Mouse (Mus musculus): ENCODE measurements around the gene Nr0b2. TPM values are rescaled to one million over a fixed set of nuclear protein-coding genes. Genes with fewer than 3 reads are reported as not detected.

Nr0b2 gene
- polyA plus RNA-seq, 1 experiment from 2014 or later = 0.89 TPM

DNA sequence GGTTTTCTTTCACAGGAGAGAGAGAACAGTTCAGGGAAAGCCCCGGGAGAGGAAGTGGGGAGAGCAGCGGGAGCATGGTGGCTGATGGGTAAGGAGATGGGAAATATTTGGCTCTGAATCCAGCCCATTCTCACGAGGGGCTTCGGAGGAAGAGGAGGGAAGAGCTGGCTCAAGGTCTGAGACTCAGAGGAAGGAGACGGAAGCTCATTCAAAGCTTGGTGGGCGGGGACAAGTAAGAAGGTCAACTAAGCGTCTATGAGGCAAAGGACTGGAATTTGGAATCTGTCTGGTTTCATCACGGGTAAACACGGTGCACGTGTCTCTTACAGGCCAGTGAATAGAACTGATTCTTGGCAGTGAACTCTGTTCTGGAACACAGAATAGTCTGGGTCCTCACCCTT, 16.9 kb downstream of the Nr0b2 start:
- Histone ChIP-seq H3K9me3 (ENCODE audit: control insufficient read depth, low read length) (no peaks in the 10 kb centered on the region), H3K4me2 (no peak overlapping the region; the same call in 1 of the 2 replicates), H3K36me3 (ENCODE audit: control insufficient read depth, insufficient read depth, low read length) (no peaks in the 10 kb centered on the region), H3K9ac (ENCODE audit: low read depth, low read length) (no peak overlapping the region), H3K27me3 (replicated peaks; ENCODE audit: control insufficient read depth, insufficient read depth, low read length) (no peaks in the 10 kb centered on the region), H3K27ac (ENCODE audit: low read depth, low read length) (no peak overlapping the region; the same call in 1 of the 2 replicates), H3K4me3 (ENCODE audit: low read depth, low read length) (no peak overlapping the region), H3K4me1 (replicated peaks; ENCODE audit: control insufficient read depth, insufficient read depth, low read length) (no peaks in the 10 kb centered on the region)
- 46% methylated on average over 10 of the region's 10 CpGs for WGBS
- DNase-seq (ENCODE audit: low spot score) (no peak), ATAC-seq (replicated peaks; ENCODE audit: low FRiP score) (no peak)

DNA sequence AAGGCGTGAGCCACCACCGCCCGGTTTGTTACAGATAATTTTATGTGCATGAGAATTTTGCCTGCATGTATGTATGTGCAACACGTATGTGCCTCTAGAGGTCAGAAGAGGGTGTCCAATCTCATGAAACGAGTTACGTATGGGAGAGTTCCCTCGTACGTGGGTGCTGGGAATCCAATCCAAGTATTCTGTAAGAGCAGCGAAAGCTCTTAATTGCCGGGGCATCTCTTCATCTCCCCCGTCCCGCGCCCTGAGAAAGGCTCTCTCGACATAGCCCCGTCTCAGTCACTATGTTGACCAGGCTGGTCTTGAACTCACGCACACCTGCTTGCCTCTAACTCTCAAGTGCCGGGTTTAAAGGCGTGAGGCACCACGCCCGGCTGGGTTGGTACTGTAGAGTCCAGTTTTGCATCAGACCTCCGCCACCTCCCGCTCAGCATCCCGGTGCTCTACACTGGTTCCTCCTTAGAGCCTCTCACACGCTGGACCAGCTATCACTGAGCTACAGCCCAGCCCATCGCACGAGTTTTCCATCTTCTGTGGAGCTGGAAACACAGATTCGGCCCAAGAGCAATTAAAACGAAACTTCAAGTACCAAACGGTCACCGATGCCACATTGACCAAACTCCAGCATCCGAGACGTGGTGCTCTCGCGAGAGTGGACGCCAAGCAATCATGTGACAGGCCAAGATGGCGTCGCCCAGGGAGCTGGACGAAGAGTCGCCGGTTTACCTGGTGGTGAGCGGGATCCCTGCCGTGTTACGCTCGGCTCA, 21.1 kb downstream of the Nr0b2 start, which contains the start of gene Gpatch3:
TSS of gene Gpatch3 (plus strand) at position 676 of the 773 bp plus-strand sequence.
- peak; percentile 87 for DNase-seq (ENCODE audit: low spot score)
- 5% methylated on average over 44 of the region's 44 CpGs for WGBS
- peak within 1 kb of the TSS; percentile 85 for H3K4me3 ChIP-seq (ENCODE audit: low read depth, low read length)

DNA sequence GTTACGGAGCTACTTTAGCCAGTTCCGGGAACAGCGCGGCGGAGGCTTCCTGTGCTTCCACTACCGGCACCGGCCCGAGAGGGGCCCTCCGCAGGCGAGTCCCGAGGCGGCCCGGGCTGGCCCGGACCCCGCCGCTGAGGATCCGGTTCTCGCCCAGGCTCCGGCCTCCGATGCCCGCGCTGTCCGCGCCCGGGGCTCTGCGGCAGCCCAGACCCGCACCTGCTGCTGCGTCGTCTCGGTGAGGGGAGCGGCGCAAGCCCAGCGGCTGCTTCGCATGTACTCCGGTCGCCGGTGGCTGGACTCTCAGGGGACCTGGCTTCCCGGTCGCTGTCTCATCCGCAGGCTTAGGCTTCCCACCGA, 21.6 kb downstream of the Nr0b2 start:
- Histone ChIP-seq H3K9ac (ENCODE audit: low read depth, low read length) (peak overlapping the region; percentile 81), H3K4me3 (ENCODE audit: low read depth, low read length) (peak overlapping the region; percentile 85), H3K36me3 (ENCODE audit: control insufficient read depth, insufficient read depth, low read length) (peaks cover 13% of the 10 kb centered on the region), H3K27ac (ENCODE audit: low read depth, low read length) (no peak overlapping the region), H3K4me2 (peak overlapping the region; percentile 76), H3K27me3 (replicated peaks; ENCODE audit: control insufficient read depth, insufficient read depth, low read length) (no peaks in the 10 kb centered on the region), H3K9me3 (ENCODE audit: control insufficient read depth, low read length) (no peaks in the 10 kb centered on the region), H3K4me1 (replicated peaks; ENCODE audit: control insufficient read depth, insufficient read depth, low read length) (peaks cover 2% of the 10 kb centered on the region; the same call in 1 of the 2 replicates)
- under 1% methylated on average over 41 of the region's 41 CpGs for WGBS
- DNase-seq (ENCODE audit: low spot score) = no peak
- peak; percentile 37 for ATAC-seq (replicated peaks; ENCODE audit: low FRiP score)

More for the DNA sequence above, 21.1 kb downstream of the Nr0b2 start, which contains the start of gene Gpatch3:
- H3K27me3 ChIP-seq (replicated peaks; ENCODE audit: control insufficient read depth, insufficient read depth, low read length) = no peaks in the 10 kb centered on the region
- peak within 1 kb of the TSS; percentile 63; the same call in 1 of the 2 replicates for H3K27ac ChIP-seq (ENCODE audit: low read depth, low read length)
- H3K4me2 ChIP-seq = peak within 1 kb of the TSS; percentile 76
- peak; percentile 84 for ATAC-seq (replicated peaks; ENCODE audit: low FRiP score)
- no peaks in the 10 kb centered on the region for H3K9me3 ChIP-seq (ENCODE audit: control insufficient read depth, low read length)
- peak within 1 kb of the TSS; percentile 81 for H3K9ac ChIP-seq (ENCODE audit: low read depth, low read length)
- H3K36me3 ChIP-seq (ENCODE audit: control insufficient read depth, insufficient read depth, low read length) = peaks cover 8% of the 10 kb centered on the region
- H3K4me1 ChIP-seq (replicated peaks; ENCODE audit: control insufficient read depth, insufficient read depth, low read length) = peaks cover 2% of the 10 kb centered on the region; the same call in 1 of the 2 replicates

DNA sequence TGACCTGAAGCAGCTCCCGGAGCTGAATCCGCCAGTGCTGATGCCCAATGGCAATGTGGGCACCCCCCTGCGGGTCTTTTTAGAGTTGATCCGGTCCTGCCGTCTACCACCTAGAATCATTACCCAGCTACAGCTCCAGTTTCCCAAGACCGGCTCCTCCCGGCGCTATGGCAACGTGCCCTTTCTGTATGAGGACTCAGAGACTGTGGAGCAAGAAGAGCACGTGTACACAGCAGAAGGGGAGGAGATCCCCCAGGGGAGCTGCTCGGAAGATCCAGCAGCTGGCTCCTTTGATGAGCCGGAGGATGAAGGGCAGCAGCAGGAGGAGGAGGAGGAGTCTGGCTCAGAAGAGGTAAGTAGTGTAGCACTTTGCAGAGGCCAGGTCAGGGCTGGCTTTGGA, 24.8 kb downstream of the Nr0b2 start:
- no peaks in the 10 kb centered on the region for H3K27me3 ChIP-seq (replicated peaks; ENCODE audit: control insufficient read depth, insufficient read depth, low read length)
- ATAC-seq (replicated peaks; ENCODE audit: low FRiP score) = no peak
- 82% methylated on average over 12 of the region's 12 CpGs for WGBS

DNA sequence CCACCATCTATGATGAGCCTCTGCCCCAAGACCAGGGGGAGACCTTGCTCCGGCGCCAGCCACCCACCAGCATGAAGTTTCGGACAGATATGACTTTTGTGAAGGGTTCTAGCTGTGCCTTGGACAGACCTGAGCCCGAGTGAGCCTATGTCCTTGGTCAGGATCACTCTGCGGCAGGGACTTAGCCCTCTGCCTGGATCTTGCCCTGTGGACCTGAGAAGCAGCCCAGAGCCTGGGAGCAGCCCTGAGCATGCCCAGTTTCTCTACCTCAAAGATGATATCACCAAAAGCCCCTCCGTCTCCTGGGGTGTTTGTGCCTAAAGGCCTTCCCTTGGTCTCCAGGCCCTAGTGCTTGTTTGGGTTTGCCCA, 30.5 kb downstream of the Nr0b2 start:
- peak; percentile 43 for ATAC-seq (replicated peaks; ENCODE audit: low FRiP score)
- Histone ChIP-seq H3K4me2 (peak overlapping the region; percentile 91), H3K36me3 (ENCODE audit: control insufficient read depth, insufficient read depth, low read length) (peaks cover 30% of the 10 kb centered on the region), H3K27ac (ENCODE audit: low read depth, low read length) (peak overlapping the region; percentile 80), H3K27me3 (replicated peaks; ENCODE audit: control insufficient read depth, insufficient read depth, low read length) (no peaks in the 10 kb centered on the region), H3K4me1 (replicated peaks; ENCODE audit: control insufficient read depth, insufficient read depth, low read length) (peaks cover 9% of the 10 kb centered on the region; the same call in 1 of the 2 replicates), H3K4me3 (ENCODE audit: low read depth, low read length) (peak overlapping the region; percentile 90), H3K9me3 (ENCODE audit: control insufficient read depth, low read length) (no peaks in the 10 kb centered on the region), H3K9ac (ENCODE audit: low read depth, low read length) (peak overlapping the region; percentile 85)
- 50% methylated on average over 6 of the region's 6 CpGs for WGBS
- no peak for DNase-seq (ENCODE audit: low spot score)

More for the DNA sequence above, 24.8 kb downstream of the Nr0b2 start:
- no peak overlapping the region for H3K4me2 ChIP-seq
- H3K27ac ChIP-seq (ENCODE audit: low read depth, low read length) = no peak overlapping the region
- no peak overlapping the region for H3K4me3 ChIP-seq (ENCODE audit: low read depth, low read length)
- no peak for DNase-seq (ENCODE audit: low spot score)
- H3K9me3 ChIP-seq (ENCODE audit: control insufficient read depth, low read length) = no peaks in the 10 kb centered on the region
- no peak overlapping the region for H3K9ac ChIP-seq (ENCODE audit: low read depth, low read length)
- peaks cover 2% of the 10 kb centered on the region; the same call in 1 of the 2 replicates for H3K4me1 ChIP-seq (replicated peaks; ENCODE audit: control insufficient read depth, insufficient read depth, low read length)
- H3K36me3 ChIP-seq (ENCODE audit: control insufficient read depth, insufficient read depth, low read length) = peaks cover 17% of the 10 kb centered on the region

DNA sequence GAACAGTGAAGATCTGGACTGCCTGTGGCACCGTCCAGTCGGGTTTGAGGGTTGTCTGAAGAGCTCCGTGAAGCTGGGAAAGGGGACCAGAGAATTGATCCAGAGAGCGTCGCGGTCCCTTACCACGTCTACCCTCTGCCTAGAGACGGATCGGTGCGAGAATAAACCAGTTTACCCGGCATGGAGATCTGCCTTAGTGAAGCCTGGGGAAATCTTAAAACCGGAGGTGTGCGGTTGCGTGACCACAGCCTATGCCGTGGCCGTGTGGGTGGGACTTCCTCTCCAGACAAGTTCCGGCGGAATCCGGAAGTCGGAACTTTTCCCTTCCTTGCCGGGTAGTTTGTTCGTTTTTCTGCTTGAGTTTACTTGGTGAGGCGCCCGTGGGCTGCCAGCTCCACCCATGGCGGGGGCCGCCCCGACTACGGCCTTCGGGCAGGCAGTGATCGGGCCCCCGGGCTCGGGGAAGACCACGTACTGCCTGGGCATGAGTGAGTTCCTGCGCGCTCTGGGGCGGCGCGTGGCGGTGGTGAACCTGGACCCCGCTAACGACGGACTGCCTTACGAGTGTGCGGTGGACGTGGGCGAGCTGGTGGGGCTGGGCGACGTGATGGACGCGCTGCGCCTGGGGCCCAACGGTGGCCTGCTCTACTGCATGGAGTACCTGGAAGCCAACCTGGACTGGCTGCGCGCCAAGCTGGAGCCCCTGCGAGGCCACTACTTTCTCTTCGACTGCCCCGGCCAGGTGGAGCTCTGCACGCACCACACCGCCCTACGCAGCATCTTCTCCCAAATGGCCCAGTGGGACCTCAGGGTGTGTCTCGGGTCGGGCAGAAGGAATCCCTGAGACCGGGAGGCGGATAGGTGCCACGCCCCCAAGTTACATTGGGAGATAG, 31.1 kb downstream of the Nr0b2 start, which contains the start of gene Gpn2:
TSS of gene Gpn2 (plus strand) at position 304 of the 893 bp plus-strand sequence.
- H3K4me3 ChIP-seq (ENCODE audit: low read depth, low read length) = peak within 1 kb of the TSS; percentile 90
- peak within 1 kb of the TSS; percentile 85 for H3K9ac ChIP-seq (ENCODE audit: low read depth, low read length)
- under 1% methylated on average over 65 of the region's 65 CpGs for WGBS
- peaks cover 9% of the 10 kb centered on the region; the same call in 1 of the 2 replicates for H3K4me1 ChIP-seq (replicated peaks; ENCODE audit: control insufficient read depth, insufficient read depth, low read length)
- ATAC-seq (replicated peaks; ENCODE audit: low FRiP score) (peak; percentile 89), DNase-seq (ENCODE audit: low spot score) (peak; percentile 84)
- H3K27ac ChIP-seq (ENCODE audit: low read depth, low read length) = peak within 1 kb of the TSS; percentile 80
- H3K27me3 ChIP-seq (replicated peaks; ENCODE audit: control insufficient read depth, insufficient read depth, low read length) = no peaks in the 10 kb centered on the region
- peaks cover 26% of the 10 kb centered on the region for H3K36me3 ChIP-seq (ENCODE audit: control insufficient read depth, insufficient read depth, low read length)
- peak within 1 kb of the TSS; percentile 91 for H3K4me2 ChIP-seq
- no peaks in the 10 kb centered on the region for H3K9me3 ChIP-seq (ENCODE audit: control insufficient read depth, low read length)

DNA sequence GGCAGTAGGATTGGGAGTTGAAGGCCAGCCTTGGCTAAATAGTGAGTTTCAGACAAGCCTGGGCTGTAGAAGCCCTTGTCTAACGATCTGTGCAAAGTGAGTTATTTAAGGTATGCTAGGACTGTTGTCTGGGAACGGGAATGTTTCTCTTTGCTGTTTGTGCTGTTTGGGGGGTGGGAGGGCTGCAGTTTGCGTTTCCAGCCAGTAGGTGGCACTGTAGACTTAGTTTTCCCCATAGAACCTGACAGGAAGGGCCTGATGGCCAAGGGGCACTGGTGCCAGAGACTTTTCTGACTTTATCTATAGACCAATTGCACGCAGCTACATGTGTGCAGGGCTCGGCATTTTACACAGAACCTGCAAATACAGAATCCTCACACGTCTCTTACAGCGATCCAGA, 39.4 kb downstream of the Nr0b2 start:
- H3K9me3 ChIP-seq (ENCODE audit: control insufficient read depth, low read length) = no peaks in the 10 kb centered on the region
- peaks cover 15% of the 10 kb centered on the region; the same call in 1 of the 2 replicates for H3K36me3 ChIP-seq (ENCODE audit: control insufficient read depth, insufficient read depth, low read length)
- DNase-seq (ENCODE audit: low spot score) = peak; percentile 79
- no peaks in the 10 kb centered on the region for H3K27me3 ChIP-seq (replicated peaks; ENCODE audit: control insufficient read depth, insufficient read depth, low read length)
- 30% methylated on average over 7 of the region's 7 CpGs for WGBS
- H3K9ac ChIP-seq (ENCODE audit: low read depth, low read length) = no peak overlapping the region
- no peak overlapping the region for H3K4me2 ChIP-seq
- no peak overlapping the region for H3K4me3 ChIP-seq (ENCODE audit: low read depth, low read length)
- H3K27ac ChIP-seq (ENCODE audit: low read depth, low read length) = no peak overlapping the region
- H3K4me1 ChIP-seq (replicated peaks; ENCODE audit: control insufficient read depth, insufficient read depth, low read length) = 0 out of 2 replicates have a peak, but pooled peaks cover 2% of the 10 kb centered on the region
- no peak for ATAC-seq (replicated peaks; ENCODE audit: low FRiP score)

DNA sequence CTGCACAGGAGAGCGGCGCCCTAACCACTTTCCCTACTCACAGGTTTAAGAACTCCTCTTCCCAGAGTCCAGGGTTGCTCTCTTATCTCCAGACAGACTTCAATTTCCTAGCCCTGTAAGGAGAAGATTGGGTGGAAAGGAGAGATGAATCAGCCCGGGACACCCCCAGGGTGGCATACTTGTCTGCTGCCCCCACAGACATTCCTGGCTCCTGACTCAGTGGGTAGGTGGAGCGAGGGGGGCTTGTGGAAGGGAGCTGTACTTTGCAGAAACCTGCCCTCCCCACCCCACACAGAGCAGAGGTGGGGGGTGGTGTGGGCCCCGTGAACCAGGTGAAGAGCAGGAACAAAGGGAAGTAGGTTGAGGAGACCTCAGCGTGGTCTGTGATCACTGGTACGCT, 42.4 kb downstream of the Nr0b2 start:
- Histone ChIP-seq H3K27ac (ENCODE audit: low read depth, low read length) (no peak overlapping the region), H3K9ac (ENCODE audit: low read depth, low read length) (no peak overlapping the region), H3K4me2 (no peak overlapping the region), H3K36me3 (ENCODE audit: control insufficient read depth, insufficient read depth, low read length) (no peaks in the 10 kb centered on the region; the same call in 1 of the 2 replicates), H3K27me3 (replicated peaks; ENCODE audit: control insufficient read depth, insufficient read depth, low read length) (peaks cover 23% of the 10 kb centered on the region), H3K4me3 (ENCODE audit: low read depth, low read length) (no peak overlapping the region), H3K9me3 (ENCODE audit: control insufficient read depth, low read length) (no peaks in the 10 kb centered on the region), H3K4me1 (replicated peaks; ENCODE audit: control insufficient read depth, insufficient read depth, low read length) (peaks cover 19% of the 10 kb centered on the region)
- ATAC-seq (replicated peaks; ENCODE audit: low FRiP score) (no peak), DNase-seq (ENCODE audit: low spot score) (no peak)
- WGBS = 48% methylated on average over 7 of the region's 7 CpGs
